Mouse (Mus musculus): Measurements from ENCODE around the gene Dctn3. TPM values are rescaled to one million over a fixed set of nuclear protein-coding genes. Genes with fewer than 3 reads are reported as not detected.

Gene Dctn3
- polyA plus RNA-seq, 1 experiment from 2014 or later, result 150 TPM

DNA sequence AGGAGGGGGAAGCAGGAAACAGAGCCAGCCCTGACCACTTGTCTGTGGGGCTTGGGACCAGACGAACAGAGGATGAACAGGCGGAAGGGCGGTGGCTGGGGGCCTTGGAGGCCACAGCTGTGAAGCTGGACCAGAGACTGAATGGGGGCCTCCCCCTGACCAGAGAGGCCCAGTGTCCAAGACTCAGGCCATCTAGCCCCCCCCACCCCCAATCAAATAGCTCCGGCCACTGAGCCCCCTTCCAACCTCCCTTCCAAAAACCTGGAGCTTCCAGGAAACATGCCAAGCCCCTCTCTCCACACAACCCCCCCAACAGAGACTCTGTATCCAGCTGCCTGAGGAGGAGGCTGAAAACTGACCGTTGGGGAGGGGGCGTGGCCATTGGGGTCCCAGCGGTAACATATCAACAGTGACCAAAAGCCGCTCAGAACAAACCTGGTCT, 50.4 kb downstream of the Dctn3 start:
- H3K27me3 ChIP-seq (ENCODE audit: low read depth, poor library complexity, severe bottlenecking), result peaks cover 27% of the 10 kb centered on the region
- H3K36me3 ChIP-seq, result peaks cover 100% of the 10 kb centered on the region
- 34% methylated on average over 8 of the region's 8 CpGs for WGBS
- H3K27ac ChIP-seq (replicated peaks), result peak overlapping the region; percentile 81
- H3K4me1 ChIP-seq, result peaks cover 74% of the 10 kb centered on the region
- DNase-seq (ENCODE audit: low spot score), result no peak
- H3K9me3 ChIP-seq (replicated peaks), result no peaks in the 10 kb centered on the region
- H3K4me3 ChIP-seq, result peak overlapping the region; percentile 23; the same call in 1 of the 2 replicates

- Histone ChIP-seq H3K4me3 (peak overlapping the region; percentile 23; the same call in 1 of the 2 replicates), H3K27me3 (ENCODE audit: low read depth, poor library complexity, severe bottlenecking) (peaks cover 22% of the 10 kb centered on the region), H3K9me3 (replicated peaks) (no peaks in the 10 kb centered on the region), H3K4me1 (peaks cover 72% of the 10 kb centered on the region), H3K36me3 (peaks cover 100% of the 10 kb centered on the region), H3K27ac (replicated peaks) (peak overlapping the region; percentile 81)
- DNase-seq (ENCODE audit: low spot score), result peak; percentile 39
- WGBS, result 8% methylated on average over 8 of the region's 8 CpGs
Measured at GRCm38 (mm10) chr4:41671963-41672480, 50.9 kb downstream of the Dctn3 start.

DNA sequence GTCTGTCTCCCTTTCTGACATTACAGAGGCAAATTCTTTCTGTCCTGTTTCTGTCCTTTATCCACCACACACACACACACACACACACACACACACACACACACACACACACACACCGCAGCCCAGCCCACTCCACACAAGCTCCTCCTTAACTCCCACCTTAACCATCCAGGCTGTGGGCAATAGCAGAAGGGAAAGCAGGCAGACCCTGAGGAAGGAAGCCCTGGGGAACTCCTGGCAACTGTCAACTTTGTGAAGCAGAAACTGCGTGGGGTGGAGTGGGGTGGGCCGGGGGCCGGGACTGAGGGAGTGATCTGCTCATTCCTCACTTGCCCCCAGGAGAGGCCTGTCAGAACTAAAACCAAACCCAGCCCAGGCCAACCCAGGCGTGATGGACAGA, 51.5 kb downstream of the Dctn3 start:
- no peaks in the 10 kb centered on the region for H3K9me3 ChIP-seq (replicated peaks)
- DNase-seq (ENCODE audit: low spot score), result no peak
- H3K27ac ChIP-seq (replicated peaks), result peak overlapping the region; percentile 81
- peaks cover 20% of the 10 kb centered on the region for H3K27me3 ChIP-seq (ENCODE audit: low read depth, poor library complexity, severe bottlenecking)
- no peak overlapping the region for H3K4me3 ChIP-seq
- 48% methylated on average over 5 of the region's 5 CpGs for WGBS
- H3K4me1 ChIP-seq, result peaks cover 72% of the 10 kb centered on the region
- H3K36me3 ChIP-seq, result peaks cover 100% of the 10 kb centered on the region

- no peak overlapping the region for H3K27ac ChIP-seq (replicated peaks)
- no peak overlapping the region for H3K4me3 ChIP-seq
- H3K27me3 ChIP-seq (ENCODE audit: low read depth, poor library complexity, severe bottlenecking), result peaks cover 20% of the 10 kb centered on the region
- H3K9me3 ChIP-seq (replicated peaks), result no peaks in the 10 kb centered on the region
- H3K4me1 ChIP-seq, result peaks cover 72% of the 10 kb centered on the region
- 89% methylated on average over 18 of the region's 18 CpGs for WGBS
- peaks cover 98% of the 10 kb centered on the region for H3K36me3 ChIP-seq
- no peak for DNase-seq (ENCODE audit: low spot score)
Measured at GRCm38 (mm10) chr4:41670836-41671235, 52.1 kb downstream of the Dctn3 start.

DNA sequence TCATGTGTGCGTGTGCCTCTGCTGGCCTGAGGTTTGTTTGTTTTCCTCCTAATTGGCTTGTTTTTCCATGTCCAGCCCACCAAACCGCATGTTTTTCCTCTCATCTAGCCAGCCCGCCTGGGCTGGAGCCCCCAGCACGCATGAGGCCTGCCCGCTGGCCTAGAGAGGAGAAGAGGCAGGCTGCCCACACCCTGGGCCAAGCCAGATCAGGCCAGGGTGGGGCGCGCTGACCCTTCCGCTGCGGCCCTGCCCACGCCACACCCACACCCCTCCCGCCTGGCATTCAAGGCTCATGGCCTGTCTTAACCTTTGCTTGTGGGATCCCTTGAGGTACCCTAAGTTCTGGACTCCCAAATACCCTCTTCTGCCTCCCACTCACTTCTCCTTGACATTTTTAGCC, 56.3 kb downstream of the Dctn3 start:
- no peak for DNase-seq (ENCODE audit: low spot score)
- H3K4me3 ChIP-seq, result no peak overlapping the region
- peaks cover 98% of the 10 kb centered on the region for H3K36me3 ChIP-seq
- no peaks in the 10 kb centered on the region for H3K9me3 ChIP-seq (replicated peaks)
- H3K27ac ChIP-seq (replicated peaks), result 0 out of 2 replicates have a peak overlapping the region, but pooled peaks have one; percentile 38
- peaks cover 11% of the 10 kb centered on the region; the same call in 1 of the 2 replicates for H3K27me3 ChIP-seq (ENCODE audit: low read depth, poor library complexity, severe bottlenecking)
- peaks cover 76% of the 10 kb centered on the region for H3K4me1 ChIP-seq
- WGBS, result 78% methylated on average over 11 of the region's 11 CpGs

- 3% methylated on average over 8 of the region's 8 CpGs for WGBS
- peaks cover 76% of the 10 kb centered on the region for H3K4me1 ChIP-seq
Measured at GRCm38 (mm10) chr4:41665009-41665675, 57.8 kb downstream of the Dctn3 start.

More at GRCm38 (mm10) chr4:41665009-41665675, 57.8 kb downstream of the Dctn3 start:
- Histone ChIP-seq H3K27ac (replicated peaks) (peak overlapping the region; percentile 69), H3K36me3 (peaks cover 98% of the 10 kb centered on the region), H3K27me3 (ENCODE audit: low read depth, poor library complexity, severe bottlenecking) (peaks cover 5% of the 10 kb centered on the region; the same call in 1 of the 2 replicates), H3K4me3 (no peak overlapping the region), H3K9me3 (replicated peaks) (no peaks in the 10 kb centered on the region)
- DNase-seq (ENCODE audit: low spot score), result peak; percentile 59

Other genes with a start within 250 kb of the Dctn3 start
- gene AI464131, start 220.1 kb downstream of the Dctn3 start, polyA plus RNA-seq (2016; fragmentation: Nextera tagmentation; extraction: Ambion mirVana), result 7.3 and 9.2 TPM in 2 replicates
- gene 1110017D15Rik, start 205.8 kb downstream of the Dctn3 start, polyA plus RNA-seq (2016; fragmentation: Nextera tagmentation; extraction: Ambion mirVana), result 3.4 and 4.2 TPM in 2 replicates
- 4.1 and 5.7 TPM in 2 replicates for gene Fam219a, start 153.6 kb downstream of the Dctn3 start, polyA plus RNA-seq (2016; fragmentation: Nextera tagmentation; extraction: Ambion mirVana)
- 1.6 and 2.2 TPM in 2 replicates for gene Dnaic1, start 153.4 kb downstream of the Dctn3 start, polyA plus RNA-seq (2016; fragmentation: Nextera tagmentation; extraction: Ambion mirVana)
- 23.2 and 31.4 TPM in 2 replicates for gene Enho, start 82.8 kb downstream of the Dctn3 start, polyA plus RNA-seq (2016; fragmentation: Nextera tagmentation; extraction: Ambion mirVana)
- gene Cntfr, start 26.1 kb downstream of the Dctn3 start, polyA plus RNA-seq (2016; fragmentation: Nextera tagmentation; extraction: Ambion mirVana), result 27.1 and 35.8 TPM in 2 replicates
- 69.0 TPM in 2 replicates for gene Il11ra1, start 23.2 kb downstream of the Dctn3 start, polyA plus RNA-seq (2016; fragmentation: Nextera tagmentation; extraction: Ambion mirVana)
- 86.4 and 91.5 TPM in 2 replicates for gene Rpp25l, start 9.6 kb downstream of the Dctn3 start, polyA plus RNA-seq (2016; fragmentation: Nextera tagmentation; extraction: Ambion mirVana)
- gene Arid3c, start 8.0 kb upstream of the Dctn3 start, polyA plus RNA-seq (2016; fragmentation: Nextera tagmentation; extraction: Ambion mirVana), result 0.28 and 0.63 TPM in 2 replicates
- 19.1 and 21.4 TPM in 2 replicates for gene Galt, start 32.1 kb upstream of the Dctn3 start, polyA plus RNA-seq (2016; fragmentation: Nextera tagmentation; extraction: Ambion mirVana)
- 87.3 and 96.3 TPM in 2 replicates for gene Sigmar1, start 33.0 kb upstream of the Dctn3 start, polyA plus RNA-seq (2016; fragmentation: Nextera tagmentation; extraction: Ambion mirVana)
- gene Ccl27a, start 51.1 kb upstream of the Dctn3 start, polyA plus RNA-seq (2016; fragmentation: Nextera tagmentation; extraction: Ambion mirVana), result 52.4 and 67.6 TPM in 2 replicates
- gene Gm21541, start 180.4 kb upstream of the Dctn3 start, polyA plus RNA-seq (2016; fragmentation: Nextera tagmentation; extraction: Ambion mirVana), result not detected in 2 replicates
- gene Gm20878, start 218.4 kb upstream of the Dctn3 start, polyA plus RNA-seq (2016; fragmentation: Nextera tagmentation; extraction: Ambion mirVana), result 1.9 and 3.4 TPM in 2 replicates
- gene Fam205a4, start 242.9 kb upstream of the Dctn3 start, polyA plus RNA-seq (2016; fragmentation: Nextera tagmentation; extraction: Ambion mirVana), result 0.10 TPM in 1 of 2 replicates, not detected in the other

All from midbrain, embryonic 10.5 days (tissue).